Comparison of ENCODE assay signal across 1 mouse cellular context in the genomic region with DNA sequence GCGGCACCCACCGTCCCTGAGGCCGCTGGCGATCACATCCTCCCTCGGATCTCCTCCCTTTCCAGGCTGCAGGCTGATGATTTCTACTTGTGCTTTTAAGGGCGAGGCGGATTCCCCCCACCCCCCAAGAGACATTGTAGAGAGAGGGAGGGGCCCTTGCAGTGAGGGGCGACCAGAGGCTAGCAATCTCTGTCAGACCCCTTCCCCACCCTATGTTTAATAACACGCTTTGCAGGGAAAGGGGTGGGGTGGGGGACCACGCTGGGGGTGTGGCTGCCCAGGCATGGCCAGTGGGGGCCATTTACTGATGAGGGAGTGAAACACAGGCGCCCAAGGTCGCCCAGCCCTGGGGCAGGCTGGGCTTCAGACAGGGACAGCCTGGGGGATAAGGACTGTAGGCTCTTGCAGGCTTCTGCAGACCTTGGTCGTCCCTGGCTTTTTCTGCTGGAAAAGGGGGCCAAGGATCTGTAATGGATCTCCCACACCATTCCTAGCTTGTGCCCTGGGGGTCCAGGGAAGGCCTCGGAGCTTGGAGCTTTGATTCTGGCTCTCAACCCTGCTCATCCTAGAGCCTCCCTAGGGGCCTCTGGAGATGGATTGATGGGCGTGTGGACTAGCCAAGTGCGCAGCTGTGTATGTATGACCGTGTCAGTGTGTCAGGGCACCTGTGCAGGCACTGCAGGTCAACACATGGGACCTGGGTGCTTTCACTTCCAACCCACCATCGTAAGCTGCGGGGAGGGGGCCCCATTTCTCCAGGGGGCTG.
TF ChIP-seq lines count a peak whose summit lies in the region.

No protein-coding gene starts in this region.

TF ChIP-seq in CH12.LX, 34 proteins besides CTCF, POLR2A, EP300 and RAD21:
- no peak for TF ChIP-seq IRF4 (IDR thresholded peaks at IDR 0.05; ENCODE audit: low read depth, low read length)
- no peak for TF ChIP-seq BHLHE40 (IDR thresholded peaks at IDR 0.05; ENCODE audit: low read depth, low read length)
- TF ChIP-seq MEF2A (IDR thresholded peaks at IDR 0.05; ENCODE audit: borderline replicate concordance, low read depth, low read length), result no peak
- no peak for TF ChIP-seq MAZ (IDR thresholded peaks at IDR 0.05; ENCODE audit: low read depth, low read length)
- TF ChIP-seq GABPA (IDR thresholded peaks at IDR 0.05; ENCODE audit: insufficient replicate concordance, low read depth, low read length), result no peak
- no peak for TF ChIP-seq JUN (IDR thresholded peaks at IDR 0.05; ENCODE audit: insufficient read depth, low read depth, low read length)
- no peak for TF ChIP-seq PAX5 (IDR thresholded peaks at IDR 0.05; ENCODE audit: low read length)
- TF ChIP-seq ZNF384 (IDR thresholded peaks at IDR 0.05; ENCODE audit: low read depth, low read length), result no peak
- TF ChIP-seq MYC (IDR thresholded peaks at IDR 0.05; ENCODE audit: low read depth, low read length), result no peak
- no peak for TF ChIP-seq ZKSCAN1 (IDR thresholded peaks at IDR 0.05; ENCODE audit: borderline replicate concordance, low read depth, low read length)
- no peak for TF ChIP-seq TCF12 (IDR thresholded peaks at IDR 0.05; ENCODE audit: low read depth, low read length)
- no peak for TF ChIP-seq MAFK (IDR thresholded peaks at IDR 0.05; ENCODE audit: insufficient replicate concordance, low read length)
- TF ChIP-seq NRF1 (IDR thresholded peaks at IDR 0.05; ENCODE audit: low read depth, low read length), result no peak
- TF ChIP-seq MAX (IDR thresholded peaks at IDR 0.05; ENCODE audit: low read length), result no peak
- TF ChIP-seq KAT2A (IDR thresholded peaks at IDR 0.05; ENCODE audit: insufficient replicate concordance, low read length), result no peak
- TF ChIP-seq UBTF (IDR thresholded peaks at IDR 0.05; ENCODE audit: low read depth, low read length), result no peak
- no peak for TF ChIP-seq USF2 (conservative IDR thresholded peaks at IDR 0.05; ENCODE audit: low read depth, low read length)
- no peak for TF ChIP-seq USF1 (IDR thresholded peaks at IDR 0.05; ENCODE audit: low read depth, low read length)
- no peak for TF ChIP-seq JUND (conservative IDR thresholded peaks at IDR 0.05; ENCODE audit: low read depth, low read length)
